Mouse (Mus musculus): ENCODE measurements around the gene Slc24a4. TPM values are rescaled to one million over a fixed set of nuclear protein-coding genes. Genes with fewer than 3 reads are reported as not detected.
A peak's percentile ranks its signal among the peaks of the same experiment; 100 is the strongest.

Gene Slc24a4
- under 1 TPM; 0.65 to 0.88 TPM for total RNA-seq (2021)
- long read RNA-seq, experiment 1 = 0 reads
- long read RNA-seq, experiment 2 = 0 reads

DNA sequence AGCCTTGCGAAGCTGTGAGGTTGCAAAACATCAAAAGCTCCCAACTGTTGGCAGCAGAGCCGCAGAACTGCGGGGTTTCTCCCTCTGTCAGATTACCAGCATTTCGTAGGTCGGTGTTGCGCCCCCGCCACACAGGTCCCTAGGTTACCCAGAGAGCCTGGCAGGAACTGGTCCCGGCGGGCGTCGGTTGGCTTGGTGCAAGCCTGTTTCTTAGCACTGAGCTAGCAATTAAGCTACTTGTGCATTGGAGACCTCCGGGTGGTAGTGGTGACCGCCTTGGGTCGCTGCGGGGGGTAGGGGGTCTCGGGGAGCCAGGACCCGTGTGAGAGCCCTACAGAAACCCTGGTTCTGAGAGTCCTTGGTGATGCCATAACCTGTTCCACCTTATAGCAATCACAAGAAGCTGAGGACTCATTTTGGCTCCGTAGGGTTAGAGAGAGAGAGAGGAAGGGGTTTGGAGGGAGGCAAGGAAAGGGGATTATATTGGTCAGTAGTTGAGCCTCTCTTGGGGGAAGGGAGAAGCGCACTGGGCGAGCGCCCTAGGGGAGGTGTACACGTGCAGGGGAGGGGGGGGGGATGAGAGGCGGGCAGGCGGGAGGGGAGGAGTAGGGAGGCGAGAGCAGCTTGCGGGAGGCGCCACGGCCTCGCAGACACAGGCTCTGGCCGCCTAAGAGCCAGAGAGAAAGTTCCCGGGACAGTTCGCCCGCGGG is at the start of gene Slc24a4:
Gene Slc24a4 (plus strand): TSS at position 653 of the 710 bp plus-strand sequence.
- DNase-seq (ENCODE audit: low spot score in 2 of 2) = peak in 1 of 2 experiments; percentile 14

DNA sequence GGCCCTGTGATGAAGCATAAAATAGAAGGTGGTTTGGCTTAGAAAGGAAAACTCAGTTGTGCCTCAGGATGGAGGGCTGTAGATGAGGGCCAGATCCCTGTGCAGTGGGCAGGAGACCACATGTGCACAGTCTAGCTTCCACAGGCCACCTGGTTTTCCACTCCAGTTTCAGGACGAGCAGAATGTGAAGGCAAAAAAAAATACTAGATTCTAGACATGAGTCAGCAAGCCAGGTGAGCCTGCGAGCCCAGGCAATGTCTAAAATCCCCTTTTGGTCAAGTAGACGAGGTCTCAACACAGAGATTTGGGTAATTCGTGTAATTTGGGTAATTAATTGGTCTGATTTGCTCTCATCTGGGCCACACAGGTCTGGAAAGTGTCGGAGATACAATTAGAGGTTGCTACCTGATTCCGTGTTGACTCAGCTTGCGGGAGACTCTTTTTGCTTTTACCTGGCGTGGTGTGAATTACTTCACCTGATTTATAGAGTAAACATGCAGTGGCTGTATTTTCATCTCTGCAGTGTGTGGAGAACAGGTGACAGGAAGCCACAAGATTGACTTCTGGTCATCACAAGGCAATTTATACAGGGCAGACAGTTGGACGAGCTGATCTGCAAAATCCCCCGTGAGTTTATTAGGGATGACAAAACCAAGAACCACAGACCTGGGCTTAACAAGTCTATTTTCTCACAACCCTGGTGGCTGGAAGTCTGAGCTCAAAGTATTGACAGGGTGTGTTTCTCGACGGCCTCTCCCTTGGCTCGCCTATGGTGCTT is 45.7 kb upstream of the Slc24a4 start:
- DNase-seq (ENCODE audit: low spot score in 2 of 2) = no peak

DNA sequence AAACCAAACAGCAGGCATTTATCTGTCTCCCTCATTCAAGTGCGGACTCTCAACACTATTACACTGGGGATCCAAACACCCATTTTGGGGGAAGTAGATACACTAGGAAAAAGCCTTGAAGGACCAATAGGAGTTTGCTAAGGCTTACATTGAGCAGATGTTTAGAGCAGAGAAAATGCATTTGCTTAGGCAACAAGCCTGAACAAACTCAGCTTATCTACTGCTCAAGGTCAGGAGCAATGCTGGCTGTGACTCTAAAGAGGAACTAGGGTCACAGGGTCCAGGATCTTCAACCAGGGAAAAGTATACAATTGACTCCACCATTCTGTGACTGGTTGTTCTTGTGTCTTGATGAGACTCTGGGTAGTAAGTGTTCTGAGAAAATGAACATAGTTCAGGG is 38.0 kb upstream of the Slc24a4 start:
- DNase-seq (ENCODE audit: low spot score in 2 of 2) = no peak

DNA sequence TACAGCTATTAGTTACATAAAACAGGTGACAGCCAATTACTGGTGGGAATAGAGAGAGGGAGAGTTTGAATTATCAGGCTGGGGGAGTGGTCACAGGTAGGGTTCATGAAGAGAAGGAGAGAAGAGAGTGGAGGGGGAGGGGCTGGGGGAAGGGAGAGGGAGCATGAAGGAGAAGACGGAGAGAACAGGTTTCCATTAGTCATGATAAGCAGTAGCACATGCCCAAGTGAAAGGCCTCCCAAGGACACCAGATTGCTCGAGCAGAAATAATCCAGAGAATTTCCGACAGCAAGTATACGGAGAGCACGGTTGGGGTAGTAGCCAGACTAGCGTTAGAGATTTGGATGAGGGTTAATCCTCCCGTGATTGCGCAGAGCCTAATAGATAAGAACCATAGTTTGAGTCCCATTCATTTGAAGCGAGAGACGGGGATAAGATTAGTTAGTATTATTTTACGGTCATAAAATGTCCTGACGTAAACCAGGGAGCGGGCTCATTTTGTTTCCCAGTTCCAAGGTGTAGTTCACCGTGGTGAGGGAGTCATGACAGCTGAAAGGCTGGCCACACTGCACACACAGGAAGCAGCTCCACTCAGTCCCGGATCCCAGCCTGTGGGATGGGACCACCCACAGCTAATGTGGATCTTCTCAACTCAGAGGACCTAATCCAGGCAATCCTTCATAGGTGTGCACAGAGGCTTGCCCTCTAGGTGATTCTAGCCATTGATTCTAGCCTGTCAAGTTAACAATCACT is 36.0 kb upstream of the Slc24a4 start:
- no peak for DNase-seq (ENCODE audit: low spot score in 2 of 2)

DNA sequence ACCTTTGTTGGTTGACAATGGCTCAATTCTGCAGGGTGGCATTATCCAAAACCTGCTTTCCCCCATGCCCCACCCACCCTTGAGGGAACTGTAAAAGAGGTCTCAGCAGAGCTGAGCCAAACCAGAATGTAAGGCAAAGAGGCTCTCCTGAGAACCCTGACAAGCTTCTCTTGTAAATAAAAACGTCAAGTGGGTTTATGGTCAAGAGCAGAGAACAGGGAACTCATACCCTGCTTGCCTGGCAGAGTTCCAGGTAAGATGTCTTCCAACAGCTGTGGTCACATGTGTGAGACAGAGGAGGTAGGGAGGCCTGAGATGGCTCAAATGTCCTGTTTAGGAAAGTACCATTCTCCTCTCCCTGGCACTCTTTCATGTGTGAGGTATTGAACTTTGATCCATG is 22.5 kb upstream of the Slc24a4 start:
- no peak for DNase-seq (ENCODE audit: low spot score in 2 of 2)

DNA sequence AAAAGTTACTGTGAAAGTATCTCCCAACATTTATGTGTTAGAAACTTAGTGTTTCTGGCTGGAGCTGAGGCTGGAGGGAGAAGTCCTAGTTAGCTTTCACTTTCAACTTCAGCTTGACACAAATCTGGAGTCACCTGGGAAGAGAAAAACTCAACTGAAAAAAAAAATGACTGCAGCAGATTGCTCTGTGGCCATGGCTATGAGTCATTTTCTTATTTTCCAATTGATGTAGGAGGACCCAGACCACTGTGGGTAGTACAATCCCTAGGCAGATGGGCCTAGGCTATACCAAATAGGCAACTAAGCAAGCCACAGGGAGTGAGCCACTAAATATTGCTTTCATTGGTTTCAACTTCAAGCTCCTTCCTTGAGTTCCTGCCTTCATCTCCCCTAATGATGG is 19.7 kb upstream of the Slc24a4 start:
- DNase-seq (ENCODE audit: low spot score in 2 of 2) = no peak

DNA sequence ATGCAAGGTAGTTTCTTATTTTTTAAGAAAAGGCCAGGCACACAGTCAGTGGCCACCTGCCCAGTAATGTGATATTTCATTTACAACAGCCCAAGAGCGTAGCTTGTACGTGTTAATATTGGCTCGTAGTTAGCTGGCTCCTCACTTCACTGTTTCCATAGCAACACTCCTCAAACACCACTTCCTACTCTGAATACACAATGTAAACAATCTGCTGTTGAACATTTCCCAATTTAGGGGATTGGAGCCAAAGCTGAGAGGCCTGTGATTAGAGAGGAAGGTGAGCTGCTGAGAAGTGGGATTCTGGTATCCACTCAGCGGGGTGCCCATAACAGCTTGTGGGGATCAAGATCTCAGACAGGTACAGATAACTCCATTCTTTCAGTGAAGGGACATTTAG is 16.0 kb upstream of the Slc24a4 start:
- DNase-seq (ENCODE audit: low spot score in 2 of 2) = no peak

DNA sequence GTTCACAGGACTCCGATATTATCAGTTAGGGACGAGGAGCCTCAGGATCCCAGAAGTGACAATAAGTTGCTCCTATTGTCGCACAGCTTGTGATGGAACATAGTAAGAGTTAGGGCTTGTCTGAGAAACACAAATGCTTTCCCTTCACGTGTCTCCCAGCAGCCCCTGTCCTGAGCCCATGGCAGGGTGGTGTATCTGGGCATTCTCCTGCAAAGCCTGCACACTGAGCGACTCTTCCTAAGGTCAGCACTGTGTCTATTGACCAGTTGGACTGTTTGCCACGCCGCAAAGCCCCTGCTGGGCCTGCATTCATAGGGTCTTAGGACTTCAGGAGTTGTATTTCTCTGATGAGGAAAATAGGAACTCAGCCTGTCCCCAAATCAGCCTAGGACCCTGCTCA is 15.6 kb upstream of the Slc24a4 start:
- DNase-seq (ENCODE audit: low spot score in 2 of 2) = no peak

DNA sequence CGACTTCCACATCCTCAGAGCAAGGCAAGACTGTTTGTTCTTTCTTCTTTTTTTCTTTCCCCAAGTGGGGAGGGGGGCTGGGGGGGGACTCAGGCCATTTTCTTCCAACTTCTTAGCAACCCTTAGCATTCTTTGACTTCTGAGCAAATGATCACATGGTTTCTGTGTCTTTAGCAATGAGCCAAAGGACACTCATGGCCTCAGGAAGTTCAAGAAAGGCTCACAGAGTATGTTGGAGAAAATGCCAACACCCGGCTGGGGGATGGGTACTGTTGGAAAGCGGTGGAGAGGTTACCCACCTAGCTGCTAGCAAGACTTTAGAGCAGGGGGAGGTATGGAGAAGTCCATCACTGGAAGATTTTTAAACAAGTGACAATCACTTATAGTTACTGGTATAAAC is 15.1 kb upstream of the Slc24a4 start:
- DNase-seq (ENCODE audit: low spot score in 2 of 2) = no peak

DNA sequence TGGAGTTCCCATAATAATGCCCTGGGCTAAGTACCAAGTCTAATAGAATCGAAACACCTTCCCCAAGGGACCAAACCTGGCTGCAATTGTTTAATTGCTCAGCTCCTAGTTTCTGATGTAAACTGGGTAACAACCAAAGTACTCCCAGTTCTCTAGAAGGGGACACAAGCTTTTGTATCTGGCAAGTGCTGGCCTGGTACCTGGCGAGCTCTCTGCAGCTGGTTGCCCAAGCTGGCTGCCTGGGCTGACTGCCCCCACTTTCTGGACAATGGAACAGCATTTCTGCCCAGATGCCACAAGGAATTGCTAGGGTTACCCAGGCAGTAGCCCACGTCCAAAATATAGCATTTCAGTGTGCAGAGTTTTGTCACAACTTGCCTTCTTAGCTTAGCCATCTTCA is 12.0 kb upstream of the Slc24a4 start:
- no peak for DNase-seq (ENCODE audit: low spot score in 2 of 2)

DNA sequence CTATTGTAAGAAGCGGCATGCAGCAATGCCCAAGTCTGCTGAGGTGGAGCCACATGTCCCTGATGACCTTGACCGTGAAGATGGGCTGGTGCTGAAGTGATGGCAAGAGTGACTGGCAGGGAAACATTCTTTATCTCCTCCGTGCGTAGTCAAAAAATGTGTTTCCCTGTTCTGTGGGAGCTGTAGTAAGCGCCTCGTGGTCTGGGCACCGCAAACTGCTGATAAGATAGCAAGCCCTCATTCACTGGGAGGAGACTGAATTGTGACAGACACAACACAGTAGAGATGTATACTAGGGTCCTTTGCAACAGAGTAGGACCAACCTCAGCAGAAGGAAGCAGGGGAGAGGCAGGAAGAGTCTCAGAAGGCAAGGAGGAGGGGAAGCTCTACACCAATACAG is 10.5 kb upstream of the Slc24a4 start:
- no peak for DNase-seq (ENCODE audit: low spot score in 2 of 2)

DNA sequence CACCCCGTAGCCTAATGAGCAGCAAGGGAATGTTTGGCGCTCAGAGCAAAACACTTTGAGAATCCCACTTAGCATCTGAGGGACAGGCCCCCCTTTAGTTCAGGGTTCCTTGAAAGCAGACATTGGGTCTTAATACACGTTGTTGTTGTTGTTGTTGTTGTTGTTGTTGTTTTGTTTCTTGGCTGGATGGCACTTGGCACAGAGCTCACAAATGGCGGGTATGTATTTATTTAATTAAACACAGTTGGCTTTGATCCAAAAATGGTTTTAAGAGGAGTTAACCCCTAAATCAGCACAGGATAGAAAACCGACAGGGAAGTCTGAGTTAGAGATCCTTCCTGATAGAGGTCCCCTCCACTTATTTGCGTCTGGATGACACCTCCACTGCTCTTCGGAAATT is 932 bp upstream of the Slc24a4 start:
- DNase-seq (ENCODE audit: low spot score in 2 of 2) = no peak

DNA sequence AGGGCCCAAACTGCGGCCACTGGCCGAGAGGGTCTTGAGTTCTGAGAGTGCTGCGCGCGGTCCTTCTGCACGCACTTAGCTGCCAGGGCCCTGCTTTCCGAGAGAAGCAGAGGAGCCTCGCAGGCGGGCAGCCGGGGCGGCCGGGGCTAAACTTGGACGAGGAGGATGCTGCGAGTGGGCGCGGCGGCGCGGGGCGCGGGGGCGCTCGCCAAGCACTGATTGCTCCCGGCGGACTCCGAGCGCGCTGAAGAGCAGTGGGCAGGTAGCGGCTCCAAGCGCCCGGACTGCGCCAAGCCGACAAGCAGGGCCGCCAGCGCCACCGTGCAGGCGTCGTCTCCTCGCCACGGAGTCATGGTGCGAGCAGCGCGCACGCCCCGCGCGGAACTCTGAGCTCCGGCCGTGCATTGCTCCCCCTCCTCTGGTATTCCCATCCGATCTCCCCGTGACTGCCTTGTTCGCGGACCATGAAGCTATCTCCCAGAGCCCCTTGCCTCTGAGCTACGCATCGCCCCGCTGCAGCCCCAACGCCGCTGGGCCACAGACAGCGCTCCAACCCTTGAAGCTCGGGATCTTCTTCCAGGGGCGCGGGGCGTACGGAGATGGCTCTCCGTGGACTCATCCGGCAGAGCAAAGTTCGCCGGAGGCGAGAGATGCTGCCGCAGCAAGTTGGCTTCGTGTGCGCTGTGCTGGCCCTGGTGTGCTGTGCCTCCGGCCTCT is 416 bp downstream of the Slc24a4 start:
- peak; percentile 21 to 49 for DNase-seq (ENCODE audit: low spot score in 2 of 2)

DNA sequence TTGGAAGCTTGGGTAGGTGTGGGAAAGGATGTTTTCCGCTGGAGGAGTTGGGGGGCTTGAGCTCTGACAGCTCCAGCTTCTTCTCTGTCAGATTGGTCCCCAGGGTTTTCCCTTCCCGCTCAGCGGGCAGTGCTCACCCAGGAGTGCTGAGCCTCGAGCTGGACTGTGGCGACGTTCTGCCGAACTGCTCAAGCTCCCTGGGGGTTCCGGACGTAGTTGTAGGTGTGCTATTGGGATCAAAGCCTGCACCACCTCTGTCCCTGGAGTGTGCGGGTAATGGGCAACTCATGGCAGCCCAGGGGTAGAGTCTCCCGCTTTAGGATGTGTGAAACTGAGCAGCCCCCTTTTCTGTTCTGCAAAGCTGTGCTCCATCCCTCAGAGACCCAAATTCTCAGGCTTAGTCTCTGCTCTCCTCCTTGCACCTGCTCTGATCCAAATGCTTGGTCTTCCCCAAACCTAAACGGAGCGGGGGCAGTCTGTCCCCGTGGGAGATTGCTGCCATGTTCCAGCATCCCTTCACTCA is 1.0 kb downstream of the Slc24a4 start:
- no peak for DNase-seq (ENCODE audit: low spot score in 2 of 2)

DNA sequence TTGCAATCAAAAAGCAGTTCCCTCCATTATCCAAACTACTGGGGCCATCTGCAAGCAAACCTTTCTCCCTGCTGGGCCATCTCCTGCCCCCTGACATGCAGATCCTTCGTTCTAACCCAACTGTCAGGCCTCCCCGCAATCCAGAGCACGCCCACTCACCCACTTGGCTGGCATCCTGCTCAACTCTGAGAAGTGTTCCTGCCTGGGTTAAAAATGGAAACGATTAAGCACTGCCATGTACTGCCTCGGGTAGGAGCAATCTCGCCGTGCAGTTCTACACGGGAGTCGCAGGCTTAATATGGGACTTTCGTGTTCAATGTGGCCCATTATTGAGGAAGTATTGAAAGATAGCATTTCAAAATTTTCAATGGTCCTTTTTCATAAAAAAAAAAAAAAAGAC is 11.2 kb downstream of the Slc24a4 start:
- DNase-seq (ENCODE audit: low spot score in 2 of 2) = no peak

DNA sequence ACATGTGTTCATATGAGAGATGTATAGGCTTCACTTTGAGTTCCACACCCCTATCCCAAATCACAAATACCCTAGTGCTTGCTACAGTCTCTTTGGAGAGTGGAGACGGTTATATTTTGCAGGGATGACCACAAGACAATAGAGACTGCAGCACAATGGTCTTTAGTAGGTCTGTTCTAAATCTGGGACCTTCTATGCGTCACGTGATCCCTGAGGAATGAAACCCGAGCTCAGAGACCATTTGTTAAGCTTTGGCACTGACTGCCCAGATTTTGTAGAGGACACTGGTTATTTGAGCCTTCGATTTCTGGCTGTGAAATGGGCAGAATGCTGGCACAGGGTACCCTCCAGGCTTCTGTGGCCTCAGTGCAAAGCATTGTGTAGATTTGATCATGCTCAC is 12.8 kb downstream of the Slc24a4 start:
- DNase-seq (ENCODE audit: low spot score in 2 of 2) = no peak

DNA sequence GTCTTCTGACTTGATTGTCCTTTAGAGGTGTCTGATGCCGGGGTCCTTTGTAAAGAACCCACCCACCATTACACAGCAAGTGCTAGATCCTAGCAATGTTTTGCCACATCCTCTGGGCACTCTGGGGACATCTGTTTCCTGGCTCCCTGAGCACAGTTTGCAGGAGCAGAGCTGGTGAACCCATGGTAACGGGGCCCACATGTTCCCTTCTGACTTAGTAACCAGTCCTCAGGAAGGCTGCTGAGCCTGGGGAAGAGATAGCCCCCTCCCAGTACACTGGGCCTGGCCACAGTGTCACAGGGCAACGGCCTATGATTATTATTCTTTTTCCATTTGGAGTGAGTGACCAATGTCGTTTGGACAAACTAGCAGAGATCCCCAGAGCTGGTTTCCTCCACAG is 19.1 kb downstream of the Slc24a4 start:
- DNase-seq (ENCODE audit: low spot score in 2 of 2) = no peak

DNA sequence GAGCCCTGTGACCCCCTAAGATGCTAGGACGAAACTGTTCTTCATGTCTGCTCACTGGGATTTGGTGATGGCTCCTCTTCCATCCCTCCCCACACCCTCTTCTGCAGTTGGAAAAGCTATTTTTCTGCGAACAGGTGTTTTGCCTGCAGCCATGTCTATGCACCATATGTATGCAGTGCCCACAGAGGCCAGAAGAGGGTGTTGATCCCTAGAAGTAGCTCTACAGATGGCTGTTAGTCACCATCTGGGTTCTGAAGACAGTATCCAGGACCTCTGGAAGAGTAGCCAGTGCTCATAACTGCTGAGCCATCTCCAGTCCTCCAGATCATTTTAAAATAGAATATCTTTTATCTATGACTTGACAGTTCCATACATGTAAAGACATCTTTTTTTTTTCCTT is 20.2 kb downstream of the Slc24a4 start:
- DNase-seq (ENCODE audit: low spot score in 2 of 2) = no peak

DNA sequence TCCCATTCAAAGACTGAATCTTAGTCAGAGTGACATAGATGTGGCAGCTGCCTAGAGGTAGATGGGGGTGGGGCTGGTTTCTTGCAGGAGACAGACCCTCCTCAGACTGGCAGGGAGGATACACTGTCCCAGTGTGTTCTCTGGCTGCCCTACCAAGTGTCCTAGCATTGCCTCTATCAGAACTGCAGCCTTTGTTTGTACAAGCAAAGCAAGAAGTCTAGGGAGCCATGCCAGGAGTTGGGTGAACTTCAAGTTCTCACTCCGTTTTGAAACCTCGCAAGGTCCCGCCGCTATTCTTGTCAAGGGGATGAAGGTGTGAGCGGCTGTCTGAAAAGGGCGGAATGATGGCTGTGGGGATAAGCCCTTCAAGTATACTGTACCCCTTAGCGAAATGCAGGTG is 22.7 kb downstream of the Slc24a4 start:
- no peak for DNase-seq (ENCODE audit: low spot score in 2 of 2)

DNA sequence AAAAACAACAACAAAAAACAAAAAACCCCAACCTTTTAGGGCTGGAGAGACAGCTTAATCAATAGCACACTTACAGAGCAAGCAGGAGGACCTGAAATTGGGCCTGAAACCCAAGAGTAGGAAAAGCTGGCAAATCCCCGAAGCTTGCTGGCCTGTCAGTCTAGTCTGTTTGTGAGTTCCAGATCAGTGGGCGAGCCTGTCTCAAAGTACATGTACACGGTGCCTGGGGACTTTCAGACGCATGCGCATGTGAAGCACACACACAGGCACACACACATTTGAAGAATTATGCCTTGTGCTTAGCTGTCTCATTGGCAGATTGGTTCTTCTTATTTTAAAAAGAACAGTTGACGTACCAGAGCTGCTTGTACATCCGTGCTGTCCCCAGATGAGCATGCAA is 25.3 kb downstream of the Slc24a4 start:
- DNase-seq (ENCODE audit: low spot score in 2 of 2) = no peak

DNA sequence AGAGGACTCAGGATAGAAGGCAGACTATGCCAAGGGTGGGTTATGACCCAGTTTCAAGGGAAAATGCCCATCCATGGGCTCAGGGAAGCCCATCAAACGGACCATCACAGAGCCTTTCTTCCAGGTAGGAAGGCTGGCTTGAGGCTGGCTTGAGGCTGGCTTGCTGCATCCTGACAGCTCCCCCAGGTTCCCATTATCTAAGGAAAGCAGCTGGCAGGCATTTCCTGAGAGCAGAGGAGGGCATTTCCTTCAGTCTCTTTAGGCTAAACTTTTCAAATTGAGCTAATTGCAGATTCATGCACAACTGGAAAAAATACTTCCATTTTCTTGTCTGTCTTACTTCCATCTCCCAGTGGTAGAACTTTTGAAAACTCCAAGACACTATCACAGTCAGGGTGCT is 26.3 kb downstream of the Slc24a4 start:
- DNase-seq (ENCODE audit: low spot score in 2 of 2) = no peak
